Mouse (Mus musculus) small intestine, adult 2 months (tissue): ENCODE measurements around the gene Serpina3c.

Experiments used
- CTCF ChIP-seq: fragments of 200-500 bp; IDR thresholded peaks from 2 replicates; pipeline ENCODE4 v1.5.1; 2012; ENCODE audit warnings: low read depth, mild to moderate bottlenecking, control low read depth, inconsistent platforms, low read length, moderate library complexity, mixed read lengths; ENCODE audit not compliant: insufficient replicate concordance, insufficient read length; ENCODE audit errors: extremely low read depth
- POLR2A ChIP-seq: fragments of 200-500 bp; IDR thresholded peaks from 2 replicates; pipeline ENCODE4 v1.6.1; 2012; ENCODE audit warnings: low read depth, mild to moderate bottlenecking, control low read depth, inconsistent platforms, low read length, moderate library complexity

- no peak for TF ChIP-seq CTCF
- no peak for TF ChIP-seq POLR2A
Observed at GRCm38 (mm10) chr12:104114921-104115579, 38.6 kb downstream of the Serpina3c start.
